Mouse (Mus musculus) heart, postnatal 0 days (tissue): ENCODE measurements at regions not wholly inside any gene's neighbourhood (a gene's known extent, or its start where the extent isn't known, plus 50 kb on each side); places are given as distances from the start of the nearest gene placed in this dataset.

Experiments
- CTCF ChIP-seq: IDR thresholded peaks from 2 replicates; pipeline ENCODE4 v1.5.1; 2016; ENCODE audit warnings: antibody characterized with exemption, control low read depth, low read depth
- EP300 ChIP-seq: IDR thresholded peaks from 2 replicates; pipeline ENCODE4 v1.6.1; 2016; ENCODE audit warnings: antibody characterized with exemption, low read depth

GRCm38 (mm10) chr17:4735185-4735584, 258.9 kb upstream of the Arid1b start:
- TF ChIP-seq CTCF (no peak), EP300 (no peak)
